8 mouse cellular contexts compared by ENCODE assay signal in the genomic region with DNA sequence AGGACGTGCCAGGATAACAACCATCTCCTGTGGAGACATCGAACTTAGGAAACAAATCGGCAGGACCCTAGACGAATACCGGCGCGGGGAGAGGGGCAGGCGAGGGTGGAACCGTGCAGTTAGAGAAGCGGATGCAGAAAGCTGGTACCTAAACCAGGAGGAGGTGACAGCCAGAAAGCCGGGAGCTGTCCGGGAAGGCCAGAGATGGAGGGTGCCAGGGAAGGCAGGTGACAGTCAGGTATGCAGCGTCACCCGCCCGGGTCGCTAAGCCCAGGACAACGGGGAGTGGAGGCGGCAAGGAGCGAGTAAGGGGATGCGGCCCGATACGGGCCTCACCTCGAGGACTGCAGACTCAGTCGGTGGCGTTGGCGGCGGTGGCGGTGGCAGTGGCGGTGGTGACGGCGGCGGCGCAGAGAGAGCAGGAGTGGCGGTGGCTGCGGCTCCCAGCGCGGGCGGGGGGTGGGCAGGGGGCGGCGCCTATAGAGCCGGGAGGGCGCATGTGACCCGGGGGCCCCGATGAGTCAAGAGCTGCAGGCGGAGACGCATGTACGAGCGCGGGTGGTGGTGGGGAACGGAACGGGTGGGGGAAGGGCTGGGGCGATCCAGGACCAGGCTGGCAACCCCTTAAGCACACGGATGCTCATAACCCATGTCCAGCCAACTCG. TPM values are rescaled to one million over a fixed set of nuclear protein-coding genes. Genes with fewer than 3 reads are reported as not detected.
DNase-seq lines count a peak whose midpoint lies in the region; ATAC-seq lines count a peak whose summit lies in the region.

A gene (minus strand): TSS at position 573 of the 665 bp plus-strand sequence.

- H3K4me1 ChIP-seq in liver, embryonic 15.5 days (replicated peaks) = peaks cover 24% of the 10 kb centered on the region

- ATAC-seq in liver, embryonic 15.5 days (ENCODE audit: insufficient read depth) = no peak
- peak; percentile 18 for ATAC-seq in neutrophil, adult 5-6 weeks (ENCODE audit: extremely low read depth, insufficient number of reproducible peaks, low FRiP score, poor library complexity, severe bottlenecking)

- no peak within 1 kb of the TSS for H3K9ac ChIP-seq in liver, embryonic 15.5 days

- H3K4me3 ChIP-seq in liver, embryonic 15.5 days (replicated peaks) = peak within 1 kb of the TSS; percentile 45

- no peaks in the 10 kb centered on the region for H3K9me3 ChIP-seq in liver, embryonic 15.5 days (replicated peaks)

- H3K4me2 ChIP-seq in liver, embryonic 15.5 days = peak within 1 kb of the TSS; percentile 68

- peaks cover 75% of the 10 kb centered on the region for H3K27me3 ChIP-seq in liver, embryonic 15.5 days

- 1% methylated on average over 54 of the region's 54 CpGs for WGBS in liver, embryonic 15.5 days (ENCODE audit: insufficient replicate concordance)

- DNase-seq in CD4-positive helper T cell, adult 2 months (ENCODE audit: low read depth, low spot score) = peak; percentile 76
- DNase-seq in NIH3T3 (ENCODE audit: low read depth) = peak; percentile 92
- DNase-seq in cerebellum, postnatal 36 days = peak; percentile 78 to 88
- peak; percentile 27 to 45 for DNase-seq in heart, adult 9 months (ENCODE audit: low spot score in 2 of 2)
- DNase-seq in kidney, postnatal 25 days = peak; percentile 31 to 62
- no peak for DNase-seq in urinary bladder, postnatal 25 days (ENCODE audit: low spot score)

- H3K27ac ChIP-seq in liver, embryonic 15.5 days (replicated peaks) = no peak within 1 kb of the TSS

- no peaks in the 10 kb centered on the region for H3K36me3 ChIP-seq in liver, embryonic 15.5 days (replicated peaks)

RNA-seq across cellular contexts. Expression of the gene that starts here (rescaled TPM):
- 0.39 and 0.41 TPM in 2 replicates for polyA plus RNA-seq in liver, embryonic 15.5 days (2015; fragmentation: Nextera tagmentation; extraction: Ambion mirVana)
- not detected in 2 replicates for total RNA-seq in neutrophil, adult 5-6 weeks (2017)

Comparison
In these comparisons a context has a peak if more than half of its experiments do, and no peak if none do; other contexts are left out.
1. Peak in ATAC-seq in neutrophil, adult 5-6 weeks; RNA of the gene not detected or under 1 TPM.